Mouse (Mus musculus) MEL (cell line): Measurements from ENCODE around the gene Elavl2. TPM values are rescaled to one million over a fixed set of nuclear protein-coding genes. Genes with fewer than 3 reads are reported as not detected.

Source experiments
- DNase-seq: peaks from one replicate; pipeline ENCODE4 v3.0.0; 2011; ENCODE audit warnings: low read depth, low spot score
- H3K27ac ChIP-seq: 2 replicates; pipeline ENCODE4 v1.5.1; 2012; ENCODE audit warnings: low read depth, mild to moderate bottlenecking, control low read depth, low read length, moderate library complexity; ENCODE audit not compliant: control insufficient read depth
- H3K27me3 ChIP-seq, 2 experiments: fragments of 150-350 bp in 1 of 2; sonication (generic) in 1 of 2; 2 replicates each; pipeline ENCODE4 v1.6.1; 2012; ENCODE audit warnings: low read length in 2 of 2, mild to moderate bottlenecking in 2 of 2, improper control_type of control experiment in 1 of 2, moderate library complexity in 1 of 2; ENCODE audit not compliant: insufficient read depth in 2 of 2, control insufficient read depth in 1 of 2
- H3K36me3 ChIP-seq, 2 experiments: 2 replicates each; pipeline ENCODE4 v1.6.1; 2012 to 2014; ENCODE audit warnings: low read length in 2 of 2, improper control_type of control experiment in 1 of 2, inconsistent platforms in 1 of 2, mild to moderate bottlenecking in 1 of 2; ENCODE audit not compliant: insufficient read depth in 2 of 2, control insufficient read depth in 1 of 2
- H3K4me1 ChIP-seq, 2 experiments: fragments of 150-350 bp in 1 of 2; sonication (generic) in 1 of 2; 2 replicates each; pipeline ENCODE4 v1.6.1; 2012; ENCODE audit warnings: low read length in 2 of 2, improper control_type of control experiment in 1 of 2, mild to moderate bottlenecking in 1 of 2; ENCODE audit not compliant: insufficient read depth in 2 of 2, control insufficient read depth in 1 of 2
- H3K4me3 ChIP-seq, 2 experiments: fragments of 150-350 bp in 1 of 2; sonication (generic) in 1 of 2; 2 replicates each; pipeline ENCODE4 v1.5.1; 2012; ENCODE audit warnings: low read depth in 2 of 2, low read length in 2 of 2, mild to moderate bottlenecking in 2 of 2, moderate library complexity in 2 of 2, control low read depth in 1 of 2, improper control_type of control experiment in 1 of 2; ENCODE audit not compliant: control insufficient read depth in 1 of 2, insufficient read depth in 1 of 2
- H3K79me2 ChIP-seq: 2 replicates; pipeline ENCODE4 v1.6.1; 2012; ENCODE audit warnings: mild to moderate bottlenecking, low read length, moderate library complexity; ENCODE audit not compliant: control insufficient read depth, poor library complexity, insufficient read depth
- H3K9ac ChIP-seq: 2 replicates; pipeline ENCODE4 v1.6.1; 2012; ENCODE audit warnings: low read depth, mild to moderate bottlenecking, control low read depth, low read length, moderate library complexity; ENCODE audit not compliant: control insufficient read depth, poor library complexity, severe bottlenecking
- H3K9me3 ChIP-seq: fragments of 150-350 bp; sonication (generic); replicated peaks from 2 replicates; pipeline ENCODE4 v1.6.1; 2012; ENCODE audit warnings: mild to moderate bottlenecking, low read length, improper control_type of control experiment, moderate library complexity; ENCODE audit not compliant: insufficient read depth
- BHLHE40 ChIP-seq: IDR thresholded peaks from 2 replicates; pipeline ENCODE4 v1.6.1; 2012; ENCODE audit warnings: low read depth, mild to moderate bottlenecking, inconsistent platforms, low read length, improper control_type of control experiment, borderline replicate concordance
- GABPA ChIP-seq: IDR thresholded peaks from 2 replicates; pipeline ENCODE4 v1.6.1; 2012; ENCODE audit warnings: low read depth, mild to moderate bottlenecking, inconsistent platforms, low read length, improper control_type of control experiment, moderate library complexity
- GATA1 ChIP-seq: IDR thresholded peaks from 2 replicates; pipeline ENCODE4 v1.6.1; 2011; ENCODE audit warnings: low read depth, low read length, improper control_type of control experiment
- HCFC1 ChIP-seq: IDR thresholded peaks from 2 replicates; pipeline ENCODE4 v1.6.1; 2012; ENCODE audit warnings: low read depth, mild to moderate bottlenecking, inconsistent platforms, low read length, improper control_type of control experiment, moderate library complexity
- JUND ChIP-seq: IDR thresholded peaks from 2 replicates; pipeline ENCODE4 v1.6.1; 2011; ENCODE audit warnings: low read depth, mild to moderate bottlenecking, improper control_type of control experiment, low read length
- MEF2A ChIP-seq: IDR thresholded peaks from 2 replicates; pipeline ENCODE4 v1.6.1; 2014; ENCODE audit warnings: low read depth, mild to moderate bottlenecking, inconsistent platforms, low read length, improper control_type of control experiment; ENCODE audit not compliant: poor library complexity, insufficient replicate concordance, severe bottlenecking; ENCODE audit errors: extremely low read depth
- MXI1 ChIP-seq: IDR thresholded peaks from 2 replicates; pipeline ENCODE4 v1.6.1; 2011; ENCODE audit warnings: mild to moderate bottlenecking, low read depth, low read length, improper control_type of control experiment
- POLR2AphosphoS5 ChIP-seq: IDR thresholded peaks from 2 replicates; pipeline ENCODE4 v1.6.1; 2012; ENCODE audit warnings: low read depth, borderline replicate concordance, mild to moderate bottlenecking, inconsistent platforms, low read length, moderate library complexity, mixed read lengths
- RCOR1 ChIP-seq: IDR thresholded peaks from 2 replicates; pipeline ENCODE4 v1.6.1; 2012; ENCODE audit warnings: low read depth, mild to moderate bottlenecking, inconsistent platforms, low read length, improper control_type of control experiment
- SMC3 ChIP-seq: IDR thresholded peaks from 2 replicates; pipeline ENCODE4 v1.6.1; 2011; ENCODE audit warnings: low read depth, low read length, improper control_type of control experiment
- TAL1 ChIP-seq: IDR thresholded peaks from 2 replicates; pipeline ENCODE4 v1.6.1; 2012; ENCODE audit warnings: mild to moderate bottlenecking, inconsistent platforms, low read length, moderate library complexity, mixed read lengths
- TCF12 ChIP-seq: IDR thresholded peaks from 2 replicates; pipeline ENCODE4 v1.6.1; 2014; ENCODE audit warnings: low read depth, mild to moderate bottlenecking, inconsistent platforms, low read length, improper control_type of control experiment, moderate library complexity
- USF1 ChIP-seq: IDR thresholded peaks from 2 replicates; pipeline ENCODE4 v1.6.1; 2014; ENCODE audit warnings: low read depth, mild to moderate bottlenecking, inconsistent platforms, low read length, improper control_type of control experiment, moderate library complexity
- ZMIZ1 ChIP-seq: IDR thresholded peaks from 2 replicates; pipeline ENCODE4 v1.6.1; 2012; ENCODE audit warnings: low read depth, mild to moderate bottlenecking, inconsistent platforms, low read length, improper control_type of control experiment, moderate library complexity
- ZNF384 ChIP-seq: IDR thresholded peaks from 2 replicates; pipeline ENCODE4 v1.6.1; 2012; ENCODE audit warnings: low read depth, mild to moderate bottlenecking, inconsistent platforms, low read length, improper control_type of control experiment
- polyA plus RNA-seq, 2 experiments: library from polyadenylated mRNA; stranded (reverse) in 1 of 2; unstranded in 1 of 2; fragments of >175 nt in 1 of 2; fragments of >200 nt in 1 of 2; gene quantifications; 2 replicates each; pipeline versions ENCODE4 v1.2.1 to v1.2.4; 2012; ENCODE audit warnings: low replicate concordance in 2 of 2, low read depth in 1 of 2; ENCODE audit not compliant: insufficient read length in 2 of 2, insufficient read depth in 1 of 2, missing spikeins in 1 of 2
- total RNA-seq: library from RNA; depleted of rRNA; stranded (reverse); fragments of 300-350 nt; gene quantifications from 2 replicates; pipeline ENCODE4 v1.2.3, GENCODE M21; 2012

Gene Elavl2
- total and polyA plus RNA-seq, 3 experiments: not detected

DNA sequence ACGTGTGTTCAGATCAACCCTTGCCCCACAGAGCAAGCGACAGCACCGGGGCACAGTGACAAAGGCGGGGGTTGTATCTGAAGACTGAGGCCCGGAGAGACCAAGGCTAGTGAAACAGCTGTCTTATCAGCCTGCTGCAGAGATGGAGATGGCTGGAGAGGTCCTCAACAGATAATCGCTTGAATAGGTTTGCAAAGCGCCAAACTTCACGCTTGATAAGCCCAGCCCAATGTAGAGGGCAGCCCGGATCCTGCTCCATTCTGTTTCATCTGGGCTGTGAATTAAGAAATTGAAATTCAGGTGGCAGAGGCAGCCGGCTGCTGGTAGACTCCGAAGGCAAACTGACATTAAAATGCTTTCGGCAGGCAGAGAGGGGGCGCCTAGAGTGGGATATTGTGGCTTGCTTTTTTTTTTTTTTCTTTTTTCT, 19.4 kb downstream of the Elavl2 start (continued):
- TF ChIP-seq MXI1 (no peak), TCF12 (no peak), GABPA (no peak)
- TF ChIP-seq, all 39 proteins: peak for 0

- Histone ChIP-seq H3K27me3 (no peaks in the 10 kb centered on the region), H3K4me3 (no peak overlapping the region), H3K27ac (no peak overlapping the region), H3K36me3 (no peaks in the 10 kb centered on the region), H3K9me3 (no peaks in the 10 kb centered on the region), H3K4me1 (no peaks in the 10 kb centered on the region), H3K79me2 (no peaks in the 10 kb centered on the region), H3K9ac (no peak overlapping the region)
- no peak for DNase-seq
- no peak for TF ChIP-seq RCOR1
Measured at GRCm38 (mm10) chr4:91380341-91381117, 20.1 kb downstream of the Elavl2 start.

DNA sequence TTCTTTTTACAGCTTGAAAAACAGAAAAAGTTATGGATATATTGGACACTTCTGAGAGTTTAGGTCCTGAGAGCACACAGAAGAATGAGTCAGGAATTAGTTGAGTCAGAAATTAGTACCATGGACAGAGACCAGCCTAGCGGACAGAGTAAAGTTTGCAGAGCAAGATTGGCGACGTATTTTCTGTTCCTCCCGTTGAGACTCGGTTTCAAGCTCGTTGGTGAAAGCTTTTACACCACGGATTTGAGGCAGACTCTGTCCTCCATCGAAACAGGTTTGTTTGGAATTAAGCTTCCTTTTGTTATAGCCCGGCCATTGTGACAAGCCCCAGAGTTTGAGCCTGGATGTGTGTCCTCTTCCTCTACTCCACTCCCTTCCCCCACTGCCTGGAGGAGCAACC, 21.0 kb downstream of the Elavl2 start:
- H3K4me3 ChIP-seq: no peak overlapping the region
- no peaks in the 10 kb centered on the region for H3K79me2 ChIP-seq
- TF ChIP-seq HCFC1 (no peak), SMC3 (no peak), POLR2AphosphoS5 (no peak), BHLHE40 (no peak), JUND (no peak), ZNF384 (no peak), MEF2A (no peak), USF1 (no peak), TAL1 (no peak), TCF12 (no peak), GATA1 (no peak), ZMIZ1 (no peak)
- H3K9ac ChIP-seq: no peak overlapping the region
- H3K4me1 ChIP-seq: no peaks in the 10 kb centered on the region
- no peaks in the 10 kb centered on the region for H3K9me3 ChIP-seq
- H3K36me3 ChIP-seq: no peaks in the 10 kb centered on the region
- peak; percentile 56 for DNase-seq
- H3K27me3 ChIP-seq: no peaks in the 10 kb centered on the region
- no peak overlapping the region for H3K27ac ChIP-seq
